Mouse (Mus musculus) stomach, postnatal 0 days (tissue): ENCODE results near the gene Ide. TPM values are rescaled to one million over a fixed set of nuclear protein-coding genes. Genes with fewer than 3 reads are reported as not detected.

ENCODE experiments used
- ATAC-seq: fragments of 200-750 bp; cut with Nextera tagmentation; 2 replicates; pipeline ENCODE4 v1.8.0; 2017; ENCODE audit not compliant: low FRiP score, low TSS enrichment
- DNase-seq: peaks from one replicate; pipeline ENCODE4 v3.0.0-alpha.2; 2016; ENCODE audit warnings: low spot score
- H3K27ac ChIP-seq: fragments of 300-500 bp; sonication (generic); replicated peaks from 2 replicates; pipeline ENCODE4 v1.5.1; 2014; ENCODE audit warnings: mild to moderate bottlenecking, control low read depth
- H3K27me3 ChIP-seq: fragments of 300-500 bp; sonication (generic); 2 replicates; pipeline ENCODE4 v1.6.1; 2014; ENCODE audit warnings: low read length; ENCODE audit not compliant: control insufficient read depth, insufficient read depth
- H3K36me3 ChIP-seq: fragments of 300-500 bp; sonication (generic); 2 replicates; pipeline ENCODE4 v1.6.1; 2014; ENCODE audit warnings: low read length, mixed read lengths; ENCODE audit not compliant: control insufficient read depth, insufficient read depth
- H3K4me1 ChIP-seq: fragments of 300-500 bp; sonication (generic); replicated peaks from 2 replicates; pipeline ENCODE4 v1.6.1; 2014; ENCODE audit warnings: antibody characterized with exemption; ENCODE audit not compliant: control insufficient read depth, insufficient read depth
- H3K4me2 ChIP-seq: fragments of 300-500 bp; sonication (generic); replicated peaks from 2 replicates; pipeline ENCODE4 v1.6.1; 2014; ENCODE audit warnings: low read depth, mild to moderate bottlenecking, control low read depth, moderate library complexity
- H3K4me3 ChIP-seq: fragments of 300-500 bp; sonication (generic); 2 replicates; pipeline ENCODE4 v1.5.1; 2014; ENCODE audit warnings: low read depth, low read length, control low read depth
- H3K9ac ChIP-seq: fragments of 300-500 bp; sonication (generic); 2 replicates; pipeline ENCODE4 v1.6.1; 2014; ENCODE audit warnings: mild to moderate bottlenecking, low read length, control low read depth, mixed read lengths
- H3K9me3 ChIP-seq: fragments of 300-500 bp; sonication (generic); 2 replicates; pipeline ENCODE4 v1.6.1; 2016; ENCODE audit warnings: low read length; ENCODE audit not compliant: control insufficient read depth
- CTCF ChIP-seq: IDR thresholded peaks from 2 replicates; pipeline ENCODE4 v1.5.1; 2016; ENCODE audit warnings: antibody characterized with exemption, low read depth, mild to moderate bottlenecking, moderate library complexity
- EP300 ChIP-seq: optimal IDR thresholded peaks from 2 replicates; pipeline ENCODE3; 2016; ENCODE audit warnings: antibody characterized with exemption
- WGBS: fragments of 180-500 bp; shearing (Covaris S2); extraction: QIAGEN DNeasy Blood & Tissue Kit; methylation state at CpG from one replicate; pipeline ENCODE4 v1.1.7; 2014; 5-methylcytosine and 5-hydroxymethylcytosine counted together
- polyA plus RNA-seq: library from polyadenylated mRNA; unstranded; fragments of >200 nt; fragmentation: Nextera tagmentation; extraction: Ambion mirVana; gene quantifications from 2 replicates; pipeline ENCODE4 v1.2.1, GENCODE M21; 2015

Gene Ide
- polyA plus RNA-seq, 1 experiment from 2014 or later: 213 TPM

GRCm38 (mm10) chr19:37283166-37283565 is 54.5 kb downstream of the Ide start:
- H3K36me3 ChIP-seq: peaks cover 14% of the 10 kb centered on the region; the same call in 1 of the 2 replicates
- no peak overlapping the region for H3K4me3 ChIP-seq
- no peaks in the 10 kb centered on the region for H3K27me3 ChIP-seq
- no peak overlapping the region for H3K9ac ChIP-seq
- DNase-seq (no peak), ATAC-seq (no peak)
- H3K9me3 ChIP-seq: no peaks in the 10 kb centered on the region
- TF ChIP-seq CTCF (no peak), EP300 (no peak)
- WGBS: 72% methylated on average over 6 of the region's 6 CpGs
- no peaks in the 10 kb centered on the region for H3K4me1 ChIP-seq
- H3K27ac ChIP-seq: no peak overlapping the region
- no peak overlapping the region for H3K4me2 ChIP-seq

GRCm38 (mm10) chr19:37281710-37282109 is 55.9 kb downstream of the Ide start:
- Histone ChIP-seq H3K9me3 (no peaks in the 10 kb centered on the region), H3K9ac (no peak overlapping the region), H3K4me3 (no peak overlapping the region), H3K4me1 (no peaks in the 10 kb centered on the region), H3K4me2 (no peak overlapping the region), H3K36me3 (peaks cover 16% of the 10 kb centered on the region; the same call in 1 of the 2 replicates), H3K27me3 (no peaks in the 10 kb centered on the region), H3K27ac (no peak overlapping the region)
- DNase-seq (no peak), ATAC-seq (no peak)
- WGBS: 86% methylated on average over 1 of the region's 1 CpGs
- TF ChIP-seq EP300 (no peak), CTCF (no peak)

GRCm38 (mm10) chr19:37279194-37279593 is 58.5 kb downstream of the Ide start:
- no peak for DNase-seq

GRCm38 (mm10) chr19:37275555-37275954 is 62.1 kb downstream of the Ide start:
- Histone ChIP-seq H3K4me2 (no peak overlapping the region), H3K4me1 (no peaks in the 10 kb centered on the region), H3K27me3 (no peaks in the 10 kb centered on the region), H3K9ac (no peak overlapping the region), H3K9me3 (no peaks in the 10 kb centered on the region), H3K36me3 (peaks cover 19% of the 10 kb centered on the region; the same call in 1 of the 2 replicates), H3K4me3 (no peak overlapping the region), H3K27ac (no peak overlapping the region)
- WGBS: 90% methylated on average over 9 of the region's 9 CpGs
- no peak for TF ChIP-seq EP300
- TF ChIP-seq CTCF: no peak
- DNase-seq (no peak), ATAC-seq (no peak)

More at GRCm38 (mm10) chr19:37279194-37279593, 58.5 kb downstream of the Ide start:
- Histone ChIP-seq H3K9me3 (no peaks in the 10 kb centered on the region), H3K27ac (no peak overlapping the region), H3K4me1 (no peaks in the 10 kb centered on the region), H3K4me3 (no peak overlapping the region), H3K36me3 (peaks cover 19% of the 10 kb centered on the region; the same call in 1 of the 2 replicates), H3K27me3 (no peaks in the 10 kb centered on the region), H3K9ac (no peak overlapping the region), H3K4me2 (no peak overlapping the region)
- 68% methylated on average over 1 of the region's 1 CpGs for WGBS
- TF ChIP-seq CTCF (no peak), EP300 (no peak)
- no peak for ATAC-seq

- DNase-seq (no peak), ATAC-seq (no peak)
- H3K4me2 ChIP-seq: no peak overlapping the region
- H3K27ac ChIP-seq: no peak overlapping the region
- no peak overlapping the region for H3K4me3 ChIP-seq
- no peak overlapping the region for H3K9ac ChIP-seq
- no peaks in the 10 kb centered on the region for H3K36me3 ChIP-seq
- no peaks in the 10 kb centered on the region for H3K9me3 ChIP-seq
- TF ChIP-seq CTCF (no peak), EP300 (no peak)
- WGBS: 86% methylated on average over 16 of the region's 16 CpGs
- H3K27me3 ChIP-seq: no peaks in the 10 kb centered on the region
- no peaks in the 10 kb centered on the region for H3K4me1 ChIP-seq
Observed at GRCm38 (mm10) chr19:37269106-37269505, 68.5 kb downstream of the Ide start.

GRCm38 (mm10) chr19:37265333-37266103 is 72.1 kb downstream of the Ide start:
- peak; percentile 88 for DNase-seq
- Histone ChIP-seq H3K4me3 (no peak overlapping the region), H3K27ac (no peak overlapping the region), H3K4me1 (no peaks in the 10 kb centered on the region), H3K4me2 (no peak overlapping the region), H3K36me3 (no peaks in the 10 kb centered on the region), H3K27me3 (no peaks in the 10 kb centered on the region), H3K9ac (no peak overlapping the region), H3K9me3 (no peaks in the 10 kb centered on the region)
- peak; percentile 73 for ATAC-seq
- TF ChIP-seq CTCF: peak; percentile 99
- TF ChIP-seq EP300: no peak
- 29% methylated on average over 10 of the region's 10 CpGs for WGBS
